Mouse (Mus musculus) embryonic facial prominence, embryonic 11.5 days (tissue): ENCODE results near the gene Kazn. TPM values are rescaled to one million over a fixed set of nuclear protein-coding genes. Genes with fewer than 3 reads are reported as not detected.

Source experiments
- ATAC-seq: fragments of 200-750 bp; cut with Nextera tagmentation; replicated peaks from 2 replicates; pipeline ENCODE4 v1.8.0; 2017; ENCODE audit warnings: low read depth; ENCODE audit not compliant: insufficient number of reproducible peaks, low FRiP score, low TSS enrichment
- DNase-seq: peaks from one replicate; pipeline ENCODE4 v3.0.0-alpha.2; 2015; ENCODE audit warnings: low spot score
- H3K27ac ChIP-seq: fragments of 300-500 bp; sonication (generic); replicated peaks from 2 replicates; pipeline ENCODE4 v1.5.1; 2014; ENCODE audit warnings: mild to moderate bottlenecking, low read depth, low read length, control low read depth
- H3K27me3 ChIP-seq: fragments of 300-500 bp; sonication (generic); 2 replicates; pipeline ENCODE4 v1.6.1; 2014; ENCODE audit warnings: mild to moderate bottlenecking, low read length, moderate library complexity, mixed read lengths; ENCODE audit not compliant: control insufficient read depth, insufficient read depth
- H3K36me3 ChIP-seq: fragments of 300-500 bp; sonication (generic); replicated peaks from 2 replicates; pipeline ENCODE4 v1.6.1; 2014; ENCODE audit warnings: low read depth, mild to moderate bottlenecking, low read length, moderate library complexity, mixed read lengths; ENCODE audit not compliant: control insufficient read depth, insufficient read depth
- H3K4me1 ChIP-seq: fragments of 300-500 bp; sonication (generic); 2 replicates; pipeline ENCODE4 v1.6.1; 2014; ENCODE audit warnings: low read length, mixed read lengths; ENCODE audit not compliant: control insufficient read depth, insufficient read depth
- H3K4me2 ChIP-seq: fragments of 300-500 bp; sonication (generic); 2 replicates; pipeline ENCODE4 v1.6.1; 2014; ENCODE audit warnings: low read depth, mild to moderate bottlenecking, control low read depth, low read length, moderate library complexity
- H3K4me3 ChIP-seq: fragments of 300-500 bp; sonication (generic); 2 replicates; pipeline ENCODE4 v1.5.1; 2014; ENCODE audit warnings: low read depth, low read length, control low read depth
- H3K9ac ChIP-seq: fragments of 300-500 bp; sonication (generic); replicated peaks from 2 replicates; pipeline ENCODE4 v1.6.1; 2014; ENCODE audit warnings: mild to moderate bottlenecking, control low read depth, low read length
- H3K9me3 ChIP-seq: fragments of 300-500 bp; sonication (generic); replicated peaks from 2 replicates; pipeline ENCODE4 v1.6.1; 2016; ENCODE audit warnings: mild to moderate bottlenecking, low read length, inconsistent platforms, mixed read lengths; ENCODE audit not compliant: control insufficient read depth
- WGBS: fragments of 180-500 bp; shearing (Covaris S2); extraction: QIAGEN DNeasy Blood & Tissue Kit; methylation state at CpG from one replicate; pipeline ENCODE4 v1.1.7; 2014; 5-methylcytosine and 5-hydroxymethylcytosine counted together
- polyA plus RNA-seq: library from polyadenylated mRNA; unstranded; fragments of >200 nt; fragmentation: Nextera tagmentation; extraction: Ambion mirVana; gene quantifications from 2 replicates; pipeline ENCODE4 v1.2.1, GENCODE M21; 2014

Gene Kazn
- polyA plus RNA-seq, 1 experiment from 2014 or later = 11.1 TPM

GRCm38 (mm10) chr4:142094386-142094785, 144.8 kb downstream of the Kazn start:
- Histone ChIP-seq H3K27ac (no peak overlapping the region), H3K4me1 (0 out of 2 replicates have a peak, but pooled peaks cover 2% of the 10 kb centered on the region), H3K27me3 (no peaks in the 10 kb centered on the region), H3K4me2 (no peak overlapping the region), H3K9me3 (no peaks in the 10 kb centered on the region), H3K9ac (no peak overlapping the region), H3K4me3 (no peak overlapping the region), H3K36me3 (no peaks in the 10 kb centered on the region)
- 82% methylated on average over 11 of the region's 11 CpGs for WGBS
- DNase-seq (no peak), ATAC-seq (no peak)

GRCm38 (mm10) chr4:142091100-142091499, 148.1 kb downstream of the Kazn start:
- WGBS = 72% methylated on average over 2 of the region's 2 CpGs
- H3K27me3 ChIP-seq = no peaks in the 10 kb centered on the region
- ATAC-seq = no peak
- no peak overlapping the region for H3K4me3 ChIP-seq
- H3K36me3 ChIP-seq = no peaks in the 10 kb centered on the region
- H3K9ac ChIP-seq = no peak overlapping the region
- no peak overlapping the region for H3K4me2 ChIP-seq
- no peak overlapping the region for H3K27ac ChIP-seq
- no peaks in the 10 kb centered on the region for H3K4me1 ChIP-seq
- H3K9me3 ChIP-seq = no peaks in the 10 kb centered on the region
- no peak for DNase-seq

- no peak overlapping the region for H3K4me3 ChIP-seq
- H3K9ac ChIP-seq = no peak overlapping the region
- no peaks in the 10 kb centered on the region for H3K9me3 ChIP-seq
- no peak overlapping the region for H3K4me2 ChIP-seq
- H3K36me3 ChIP-seq = no peaks in the 10 kb centered on the region
- ATAC-seq (no peak), DNase-seq (no peak)
- peaks cover 3% of the 10 kb centered on the region; the same call in 1 of the 2 replicates for H3K27me3 ChIP-seq
- 77% methylated on average over 6 of the region's 6 CpGs for WGBS
- H3K4me1 ChIP-seq = no peaks in the 10 kb centered on the region
- no peak overlapping the region for H3K27ac ChIP-seq
Measured at GRCm38 (mm10) chr4:142089966-142090365, 149.2 kb downstream of the Kazn start.

- H3K36me3 ChIP-seq = no peaks in the 10 kb centered on the region
- no peak for ATAC-seq
- H3K9ac ChIP-seq = no peak overlapping the region
- no peaks in the 10 kb centered on the region for H3K9me3 ChIP-seq
- no peak for DNase-seq
- peaks cover 3% of the 10 kb centered on the region for H3K27me3 ChIP-seq
- no peak overlapping the region for H3K27ac ChIP-seq
- WGBS = 58% methylated on average over 6 of the region's 6 CpGs
- H3K4me2 ChIP-seq = no peak overlapping the region
- H3K4me3 ChIP-seq = no peak overlapping the region
- no peaks in the 10 kb centered on the region for H3K4me1 ChIP-seq
Measured at GRCm38 (mm10) chr4:142088836-142089235, 150.4 kb downstream of the Kazn start.

DNA sequence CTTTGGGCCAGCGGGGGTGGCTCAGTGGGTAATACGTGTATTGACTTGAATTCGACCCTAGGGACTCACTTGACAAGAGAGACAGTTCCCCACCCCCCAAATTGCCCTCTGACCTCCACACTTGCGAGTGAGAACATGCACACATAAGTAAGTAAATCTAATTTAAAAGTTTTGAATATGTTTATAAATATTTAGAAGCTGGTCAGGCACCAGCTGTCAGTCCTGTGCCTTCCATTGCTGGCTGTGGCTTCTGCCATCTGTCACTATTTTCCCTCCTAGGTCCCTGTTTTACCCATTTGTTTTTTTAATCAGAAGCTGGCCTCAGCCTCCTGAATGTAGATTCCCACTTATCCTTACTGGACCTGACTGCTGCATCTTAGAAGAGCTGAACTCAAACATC, 150.8 kb downstream of the Kazn start:
- Histone ChIP-seq H3K9me3 (no peaks in the 10 kb centered on the region), H3K27me3 (peaks cover 3% of the 10 kb centered on the region), H3K27ac (no peak overlapping the region), H3K9ac (no peak overlapping the region), H3K4me2 (no peak overlapping the region), H3K4me1 (no peaks in the 10 kb centered on the region), H3K4me3 (no peak overlapping the region), H3K36me3 (no peaks in the 10 kb centered on the region)
- WGBS = 31% methylated on average over 4 of the region's 4 CpGs
- ATAC-seq (no peak), DNase-seq (no peak)

GRCm38 (mm10) chr4:142084936-142085563, 154.2 kb downstream of the Kazn start:
- 5% methylated on average over 20 of the region's 20 CpGs for WGBS
- Histone ChIP-seq H3K9ac (peak overlapping the region; percentile 66), H3K27ac (no peak overlapping the region), H3K4me2 (peak overlapping the region; percentile 81), H3K4me1 (no peaks in the 10 kb centered on the region), H3K36me3 (no peaks in the 10 kb centered on the region), H3K4me3 (peak overlapping the region; percentile 57), H3K9me3 (no peaks in the 10 kb centered on the region), H3K27me3 (peaks cover 3% of the 10 kb centered on the region)
- ATAC-seq (no peak), DNase-seq (no peak)

- 0% methylated on average over 42 of the region's 52 CpGs for WGBS
- H3K4me1 ChIP-seq = no peaks in the 10 kb centered on the region
Measured at GRCm38 (mm10) chr4:142084131-142084899, 154.9 kb downstream of the Kazn start, which contains the start of gene Tmem51. TSS of gene Tmem51 (minus strand) at chr4:142084304.

GRCm38 (mm10) chr4:142083762-142084130, 155.5 kb downstream of the Kazn start:
- WGBS = under 1% methylated on average over 25 of the region's 29 CpGs
- H3K4me1 ChIP-seq = no peaks in the 10 kb centered on the region
- H3K36me3 ChIP-seq = no peaks in the 10 kb centered on the region
- peak overlapping the region; percentile 81 for H3K4me2 ChIP-seq
- peak overlapping the region; percentile 66 for H3K9ac ChIP-seq
- peak; percentile 44; the same call in 1 of the 2 replicates for ATAC-seq
- H3K27me3 ChIP-seq = peaks cover 3% of the 10 kb centered on the region
- DNase-seq = peak; percentile 88
- peak overlapping the region; percentile 57 for H3K4me3 ChIP-seq
- H3K27ac ChIP-seq = 0 out of 2 replicates have a peak overlapping the region, but pooled peaks have one; percentile 9
- no peaks in the 10 kb centered on the region for H3K9me3 ChIP-seq

More at GRCm38 (mm10) chr4:142084131-142084899, 154.9 kb downstream of the Kazn start, which contains the start of gene Tmem51:
- H3K4me3 ChIP-seq = peak within 1 kb of the TSS; percentile 57
- DNase-seq (peak; percentile 71), ATAC-seq (peak; percentile 77)
- peaks cover 3% of the 10 kb centered on the region for H3K27me3 ChIP-seq
- peak within 1 kb of the TSS; percentile 81 for H3K4me2 ChIP-seq
- no peaks in the 10 kb centered on the region for H3K36me3 ChIP-seq
- H3K9ac ChIP-seq = peak within 1 kb of the TSS; percentile 66
- H3K27ac ChIP-seq = 0 out of 2 replicates have a peak within 1 kb of the TSS, but pooled peaks have one; percentile 9
- no peaks in the 10 kb centered on the region for H3K9me3 ChIP-seq
